Mouse (Mus musculus): ENCODE data around the gene Gm44805. TPM values are rescaled to one million over a fixed set of nuclear protein-coding genes. Genes with fewer than 3 reads are reported as not detected.

Gene Gm44805
- polyA plus RNA-seq, 1 experiment: not detected

DNA sequence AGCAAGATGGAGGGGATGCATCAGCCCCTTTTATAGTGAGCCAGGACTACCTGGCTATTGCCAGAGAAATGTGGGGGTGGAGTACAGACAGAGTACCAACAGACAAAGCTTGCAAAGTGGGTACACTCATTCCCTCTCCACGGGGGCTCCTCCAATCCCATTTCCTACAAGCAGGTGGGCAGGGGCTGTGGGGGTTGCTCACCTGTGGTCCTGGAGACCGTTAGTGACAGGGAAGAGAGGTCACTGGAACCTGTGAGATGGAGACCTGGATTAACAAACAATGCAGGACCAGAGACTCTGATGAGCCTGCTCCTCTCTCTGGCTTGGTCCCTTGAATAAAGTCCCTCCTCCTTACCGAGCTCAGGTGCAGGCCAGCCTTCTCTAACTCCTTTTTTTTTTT is 53.5 kb downstream of the Gm44805 start:
- TF ChIP-seq CTCF (IDR thresholded peaks at IDR 0.05; ENCODE audit: borderline replicate concordance, extremely low read depth, insufficient read depth, insufficient read length) (no peak), POLR2A (IDR thresholded peaks at IDR 0.05; ENCODE audit: borderline replicate concordance, extremely low read depth, insufficient read depth, insufficient read length, poor library complexity, severe bottlenecking) (no peak)
- no peak for DNase-seq (ENCODE audit: low read depth)

DNA sequence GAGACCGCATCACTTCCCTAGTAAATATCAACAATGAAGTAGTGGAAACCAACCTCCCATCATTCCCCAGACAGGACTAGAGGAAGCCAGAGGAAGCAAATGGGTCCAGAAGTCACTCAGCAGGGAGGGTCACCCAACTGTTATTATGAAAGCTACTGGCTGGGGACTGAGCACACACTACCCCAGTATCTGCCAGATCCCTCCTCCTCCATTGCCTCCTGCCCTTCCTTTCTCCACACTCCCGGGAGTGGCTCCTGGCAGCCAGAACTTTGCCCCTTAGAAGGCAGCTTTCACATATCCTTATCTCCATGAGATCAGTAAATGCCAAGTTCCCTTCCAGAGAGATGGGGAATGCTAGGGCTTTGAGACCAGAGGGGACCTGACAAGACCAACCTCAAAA is 57.8 kb downstream of the Gm44805 start:
- DNase-seq (ENCODE audit: low read depth): no peak
- TF ChIP-seq POLR2A (IDR thresholded peaks at IDR 0.05; ENCODE audit: borderline replicate concordance, extremely low read depth, insufficient read depth, insufficient read length, poor library complexity, severe bottlenecking) (no peak), CTCF (IDR thresholded peaks at IDR 0.05; ENCODE audit: borderline replicate concordance, extremely low read depth, insufficient read depth, insufficient read length) (no peak)

DNA sequence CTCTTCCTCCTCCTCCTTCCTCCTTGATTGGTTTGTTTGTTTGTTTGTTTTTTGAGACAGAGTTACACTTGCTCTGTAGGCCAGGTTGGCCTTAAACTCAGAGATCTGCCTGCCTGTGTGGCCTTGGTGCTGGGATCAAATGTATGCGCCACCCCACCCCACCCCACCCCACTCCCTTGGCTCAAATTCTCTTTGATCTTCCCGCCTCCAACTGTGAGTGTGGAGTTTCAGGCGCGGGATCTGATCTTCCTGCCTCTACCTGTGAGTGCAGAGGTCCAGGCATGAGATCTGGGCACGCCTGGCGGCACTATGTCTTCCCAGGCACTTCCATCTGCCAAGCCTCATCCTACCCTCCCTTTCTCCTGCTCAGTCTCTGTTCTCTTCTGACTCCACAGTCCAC is 59.0 kb downstream of the Gm44805 start:
- TF ChIP-seq CTCF (IDR thresholded peaks at IDR 0.05; ENCODE audit: borderline replicate concordance, extremely low read depth, insufficient read depth, insufficient read length): no peak
- DNase-seq (ENCODE audit: low read depth): no peak

Other genes starting within 250 kb of the Gm44805 start
- gene Mark4, start 222.6 kb downstream of the Gm44805 start, polyA plus RNA-seq (2012; rRNA removed): 50.7 and 67.0 TPM in 2 replicates
- 0.91 and 1.0 TPM in 2 replicates for gene Exoc3l2, start 218.1 kb downstream of the Gm44805 start, polyA plus RNA-seq (2012; rRNA removed)
- gene Bloc1s3, start 173.1 kb downstream of the Gm44805 start, polyA plus RNA-seq (2012; rRNA removed): 11.2 and 14.6 TPM in 2 replicates
- 29.0 and 38.3 TPM in 2 replicates for gene Trappc6a, start 173.0 kb downstream of the Gm44805 start, polyA plus RNA-seq (2012; rRNA removed)
- gene Nkpd1, start 163.6 kb downstream of the Gm44805 start, polyA plus RNA-seq (2012; rRNA removed): 0.51 and 0.68 TPM in 2 replicates
- gene Ppp1r37, start 118.3 kb downstream of the Gm44805 start, polyA plus RNA-seq (2012; rRNA removed): 116 and 136 TPM in 2 replicates
- 1.4 and 1.6 TPM in 2 replicates for gene Zfp296, start 104.1 kb downstream of the Gm44805 start, polyA plus RNA-seq (2012; rRNA removed)
- 67.3 and 72.9 TPM in 2 replicates for gene Gemin7, start 103.8 kb downstream of the Gm44805 start, polyA plus RNA-seq (2012; rRNA removed)
- gene Clasrp, start 76.9 kb downstream of the Gm44805 start, polyA plus RNA-seq (2012; rRNA removed): 154 and 197 TPM in 2 replicates
- gene Relb, start 52.0 kb downstream of the Gm44805 start, polyA plus RNA-seq (2012; rRNA removed): 4.8 and 5.3 TPM in 2 replicates
- gene Clptm1, start 16.4 kb downstream of the Gm44805 start, polyA plus RNA-seq (2012; rRNA removed): 89.4 and 114 TPM in 2 replicates
- gene Apoc2, start 3.5 kb downstream of the Gm44805 start, polyA plus RNA-seq (2012; rRNA removed): 0.30 TPM in 2 replicates
- gene Apoc4, start 56 bp upstream of the Gm44805 start, polyA plus RNA-seq (2012; rRNA removed): not detected in 2 replicates
- 0.81 and 2.0 TPM in 2 replicates for gene Apoc1, start 11.2 kb upstream of the Gm44805 start, polyA plus RNA-seq (2012; rRNA removed)
- gene Apoe, start 17.8 kb upstream of the Gm44805 start, polyA plus RNA-seq (2012; rRNA removed): 235 and 295 TPM in 2 replicates
- gene Tomm40, start 34.0 kb upstream of the Gm44805 start, polyA plus RNA-seq (2012; rRNA removed): 111 and 131 TPM in 2 replicates
- 39.7 and 45.2 TPM in 2 replicates for gene Nectin2, start 69.1 kb upstream of the Gm44805 start, polyA plus RNA-seq (2012; rRNA removed)
- gene Bcam, start 89.6 kb upstream of the Gm44805 start, polyA plus RNA-seq (2012; rRNA removed): 13.8 and 19.5 TPM in 2 replicates
- 0.33 and 0.58 TPM in 2 replicates for gene Cblc, start 115.4 kb upstream of the Gm44805 start, polyA plus RNA-seq (2012; rRNA removed)
- gene Bcl3, start 141.3 kb upstream of the Gm44805 start, polyA plus RNA-seq (2012; rRNA removed): 0.47 and 0.92 TPM in 2 replicates
- 17.1 and 18.8 TPM in 2 replicates for gene Gm19345, start 170.6 kb upstream of the Gm44805 start, polyA plus RNA-seq (2012; rRNA removed)
- gene Ceacam16, start 179.9 kb upstream of the Gm44805 start, polyA plus RNA-seq (2012; rRNA removed): not detected in 2 replicates
- 0.03 and 0.15 TPM in 2 replicates for gene Ceacam19, start 206.5 kb upstream of the Gm44805 start, polyA plus RNA-seq (2012; rRNA removed)
- gene Pvr, start 239.7 kb upstream of the Gm44805 start, polyA plus RNA-seq (2012; rRNA removed): 8.1 and 11.9 TPM in 2 replicates